17 mouse cellular contexts compared by ENCODE assay signal in the genomic region with DNA sequence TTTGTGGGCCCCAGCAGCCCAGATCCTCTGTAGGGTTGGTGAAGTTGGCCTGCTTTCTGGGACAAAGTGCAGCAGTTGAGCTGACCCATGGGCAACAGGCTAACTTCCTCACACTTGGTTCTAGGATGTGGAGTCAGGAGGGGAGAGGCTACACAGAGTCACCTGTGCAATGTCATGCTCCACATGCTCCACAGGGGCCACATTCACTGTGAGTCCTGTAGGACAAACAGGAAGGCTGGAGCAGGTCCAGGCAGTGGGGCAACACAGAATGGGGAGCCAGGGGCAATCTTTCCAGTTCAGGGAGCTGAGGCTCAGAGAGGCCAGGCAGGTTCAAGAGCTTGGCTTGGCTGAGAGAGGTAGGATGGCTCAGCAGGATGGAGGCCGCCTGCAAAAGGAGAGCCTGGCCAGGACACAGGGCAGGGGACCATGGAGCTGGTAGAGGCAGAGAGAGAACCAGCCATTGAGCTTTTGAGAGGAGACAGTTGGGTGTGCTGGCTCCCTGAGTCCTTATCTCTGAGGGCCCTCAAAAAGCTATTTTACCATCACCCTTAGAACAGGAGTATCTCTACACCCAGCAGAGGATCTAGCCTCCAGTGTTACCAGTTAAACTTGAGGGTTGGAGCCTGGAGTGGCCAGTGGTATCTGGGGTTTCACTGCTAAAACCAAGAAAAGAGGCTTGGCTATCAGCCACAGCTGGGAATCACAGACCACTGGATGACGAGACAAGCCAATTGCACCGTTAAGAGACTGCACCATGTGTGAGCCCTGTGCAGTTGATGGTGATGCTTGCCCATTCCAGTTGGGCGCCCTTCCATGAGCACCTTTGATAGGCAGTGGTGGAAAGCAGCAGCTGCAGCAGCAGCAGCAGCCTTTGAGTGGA. TPM values are rescaled to one million over a fixed set of nuclear protein-coding genes. Genes with fewer than 3 reads are reported as not detected.
DNase-seq lines count a peak whose midpoint lies in the region; ATAC-seq and TF ChIP-seq lines count a peak whose summit lies in the region.
"Had no signal": no experiment of that assay in that cellular context is flagged by ENCODE, and none has a peak within 500 bp of the region (broad histone marks: within the 10 kb centered on the region; RNA-seq: fewer than 3 reads in every experiment).

No protein-coding gene starts in this region.

- no peaks in the 10 kb centered on the region for H3K9me3 ChIP-seq in heart, embryonic 12.5 days (replicated peaks)
- H3K9me3 ChIP-seq in liver, embryonic 15.5 days (replicated peaks) = no peaks in the 10 kb centered on the region
- H3K9me3 ChIP-seq in embryonic facial prominence, embryonic 10.5 days = no peaks in the 10 kb centered on the region
- H3K9me3 ChIP-seq: forebrain, embryonic 10.5 days; heart, embryonic 13.5 days; megakaryocyte, embryonic 14.5 days had no signal

- DNase-seq in heart, postnatal 14 days = no peak
- DNase-seq in liver = no peak
- no peak for DNase-seq in embryonic facial prominence, embryonic 10.5 days (ENCODE audit: low spot score)
- no peak for DNase-seq in layer of hippocampus, adult 8-10 months (ENCODE audit: low spot score in 2 of 2)
- DNase-seq: adrenal gland, adult 8-10 months; cerebellum, adult 11 months; embryo, embryonic 11 days; spleen, adult 18-20 months had no signal

- ATAC-seq in heart, embryonic 12.5 days (ENCODE audit: insufficient number of reproducible peaks, low FRiP score) = no peak
- 0 out of 2 replicates have a peak, but pooled peaks have one; percentile 27 for ATAC-seq in liver, embryonic 15.5 days (ENCODE audit: insufficient read depth)
- ATAC-seq: hindbrain, embryonic 16.5 days had no signal

- H3K4me1 ChIP-seq in heart, embryonic 12.5 days (replicated peaks) = peaks cover 8% of the 10 kb centered on the region; the same call in 1 of the 2 replicates
- H3K4me1 ChIP-seq in liver, embryonic 15.5 days (replicated peaks) = peaks cover 11% of the 10 kb centered on the region
- H3K4me1 ChIP-seq in embryonic facial prominence, embryonic 10.5 days = peaks cover 20% of the 10 kb centered on the region

- intact Hi-C loops in heart, postnatal 14 days (cut with DNase I) = no loop called here

- H3K4me2 ChIP-seq in heart, embryonic 12.5 days = no peak overlapping the region
- H3K4me2 ChIP-seq in liver, embryonic 15.5 days = no peak overlapping the region
- H3K4me2 ChIP-seq in myocyte (ENCODE audit: low read depth) = no peak overlapping the region
- H3K4me2 ChIP-seq: heart, embryonic 13.5 days had no signal

- H3K9ac ChIP-seq in heart, embryonic 12.5 days = peak overlapping the region; percentile 20; the same call in 1 of the 2 replicates
- no peak overlapping the region for H3K9ac ChIP-seq in liver, embryonic 15.5 days
- H3K9ac ChIP-seq: heart, embryonic 13.5 days had no signal

- 65% methylated on average over 4 of the region's 4 CpGs for WGBS in heart, embryonic 12.5 days
- WGBS in liver, embryonic 15.5 days (ENCODE audit: insufficient replicate concordance) = 59% methylated on average over 4 of the region's 4 CpGs
- 80% methylated on average over 4 of the region's 4 CpGs for WGBS in embryonic facial prominence, embryonic 10.5 days

- no peaks in the 10 kb centered on the region for H3K79me2 ChIP-seq in myocyte (ENCODE audit: control insufficient read depth, insufficient read depth)

- H3K27ac ChIP-seq in heart, embryonic 12.5 days (ENCODE audit: poor library complexity, severe bottlenecking) = no peak overlapping the region
- H3K27ac ChIP-seq in liver, embryonic 15.5 days (replicated peaks) = no peak overlapping the region
- H3K27ac ChIP-seq in embryonic facial prominence, embryonic 10.5 days (replicated peaks) = 0 out of 2 replicates have a peak overlapping the region, but pooled peaks have one; percentile 14
- H3K27ac ChIP-seq: forebrain, embryonic 10.5 days; heart, embryonic 13.5 days; left cerebral cortex, adult 2 months had no signal

- no peak for TF ChIP-seq POLR2A in myocyte (IDR thresholded peaks at IDR 0.05; ENCODE audit: insufficient read length, low read depth)

- H3ac ChIP-seq in myocyte (ENCODE audit: control insufficient read depth, insufficient read length) = no peak overlapping the region

- peaks cover 35% of the 10 kb centered on the region for H3K36me3 ChIP-seq in heart, embryonic 12.5 days
- 0 out of 2 replicates have a peak, but pooled peaks cover 16% of the 10 kb centered on the region for H3K36me3 ChIP-seq in liver, embryonic 15.5 days (replicated peaks)
- peaks cover 62% of the 10 kb centered on the region for H3K36me3 ChIP-seq in embryonic facial prominence, embryonic 10.5 days (replicated peaks)
- no peaks in the 10 kb centered on the region for H3K36me3 ChIP-seq in myocyte (ENCODE audit: control insufficient read depth, insufficient read depth)

- H3K27me3 ChIP-seq in heart, embryonic 12.5 days (replicated peaks) = no peaks in the 10 kb centered on the region
- no peaks in the 10 kb centered on the region for H3K27me3 ChIP-seq in liver, embryonic 15.5 days
- H3K27me3 ChIP-seq in embryonic facial prominence, embryonic 10.5 days (replicated peaks; ENCODE audit: low read depth, poor library complexity, severe bottlenecking) = no peaks in the 10 kb centered on the region
- no peaks in the 10 kb centered on the region for H3K27me3 ChIP-seq in myocyte (ENCODE audit: control insufficient read depth, insufficient read depth, insufficient read length)
- H3K27me3 ChIP-seq: heart, embryonic 13.5 days had no signal

- H3K4me3 ChIP-seq in heart, embryonic 12.5 days = no peak overlapping the region
- H3K4me3 ChIP-seq in liver, embryonic 15.5 days (replicated peaks) = no peak overlapping the region
- no peak overlapping the region for H3K4me3 ChIP-seq in embryonic facial prominence, embryonic 10.5 days
- no peak overlapping the region for H3K4me3 ChIP-seq in myocyte
- H3K4me3 ChIP-seq: forebrain, embryonic 10.5 days; heart, embryonic 13.5 days; left cerebral cortex, adult 2 months; megakaryocyte, embryonic 14.5 days had no signal

TF ChIP-seq in myocyte, 11 proteins besides CTCF, POLR2A, EP300 and RAD21:
- TF ChIP-seq MYOG (IDR thresholded peaks at IDR 0.05; ENCODE audit: control insufficient read depth in 1 of 3, insufficient read depth in 1 of 3, insufficient read length in 2 of 3, low read depth in 2 of 3) = no peak
- TF ChIP-seq MYOD1 (IDR thresholded peaks at IDR 0.05; ENCODE audit: control insufficient read depth in 1 of 3, insufficient read length in 2 of 3, low read depth in 2 of 3) = peak in 2 of 3 experiments; percentile 45 to 52
- no peak for TF ChIP-seq E2F4 (IDR thresholded peaks at IDR 0.05; ENCODE audit: insufficient read depth)
- TF ChIP-seq SRF (IDR thresholded peaks at IDR 0.05; ENCODE audit: control insufficient read depth, insufficient read length, low read depth) = no peak
- no peak for TF ChIP-seq TCF3 (IDR thresholded peaks at IDR 0.05; ENCODE audit: insufficient read length, low read depth)
- no peak for TF ChIP-seq REST (IDR thresholded peaks at IDR 0.05; ENCODE audit: insufficient read depth, insufficient read length)

RNA-seq across cellular contexts. Expression of a gene that starts 11.5 kb away (rescaled TPM):
- polyA plus RNA-seq in heart, embryonic 12.5 days (2016; fragmentation: Nextera tagmentation; extraction: Ambion mirVana) = 81.2 and 89.9 TPM in 2 replicates
- 10 to 100 TPM; 37.2 to 58.8 TPM for total RNA-seq in heart, postnatal 14 days (2021)
- 21.6 and 24.5 TPM in 2 replicates for polyA plus RNA-seq in liver, embryonic 15.5 days (2015; fragmentation: Nextera tagmentation; extraction: Ambion mirVana)
- polyA plus RNA-seq in embryonic facial prominence, embryonic 10.5 days (2016; fragmentation: Nextera tagmentation; extraction: Ambion mirVana) = 191 and 194 TPM in 2 replicates
- 36.6 TPM for polyA plus RNA-seq in myocyte (2012; fragmentation: generic; extraction: Trizol)
- 10 to 100 TPM; 41.8 to 55.1 (median 48.8) TPM for total RNA-seq in layer of hippocampus, adult 8-10 months (2022)

RNA-seq across cellular contexts. Expression of a gene that starts 13.3 kb away (rescaled TPM):
- 20.1 and 21.4 TPM in 2 replicates for polyA plus RNA-seq in heart, embryonic 12.5 days (2016; fragmentation: Nextera tagmentation; extraction: Ambion mirVana)
- 10 to 100 TPM; 14.0 to 14.3 TPM for total RNA-seq in heart, postnatal 14 days (2021)
- 8.3 and 9.4 TPM in 2 replicates for polyA plus RNA-seq in liver, embryonic 15.5 days (2015; fragmentation: Nextera tagmentation; extraction: Ambion mirVana)
- polyA plus RNA-seq in embryonic facial prominence, embryonic 10.5 days (2016; fragmentation: Nextera tagmentation; extraction: Ambion mirVana) = 25.4 and 26.0 TPM in 2 replicates
- 15.4 TPM for polyA plus RNA-seq in myocyte (2012; fragmentation: generic; extraction: Trizol)
- 10 to 100 TPM; 25.4 to 28.8 (median 26.5) TPM for total RNA-seq in layer of hippocampus, adult 8-10 months (2022)

RNA-seq across cellular contexts. Expression of a gene that starts 31.9 kb away (rescaled TPM):
- polyA plus RNA-seq in heart, embryonic 12.5 days (2016; fragmentation: Nextera tagmentation; extraction: Ambion mirVana) = 0.10 TPM in 1 of 2 replicates, not detected in the other
- total RNA-seq in heart, postnatal 14 days (2021) = not detected
- not detected in 2 replicates for polyA plus RNA-seq in liver, embryonic 15.5 days (2015; fragmentation: Nextera tagmentation; extraction: Ambion mirVana)
- polyA plus RNA-seq in embryonic facial prominence, embryonic 10.5 days (2016; fragmentation: Nextera tagmentation; extraction: Ambion mirVana) = 17.5 and 19.7 TPM in 2 replicates
- polyA plus RNA-seq in myocyte (2012; fragmentation: generic; extraction: Trizol) = not detected
- not detected for total RNA-seq in layer of hippocampus, adult 8-10 months (2022)
- total RNA-seq: left cerebral cortex, adult 2 months had no signal
- polyA plus RNA-seq: urinary bladder, adult 2 months had no signal

Comparison
In these comparisons a context has a peak if more than half of its experiments do, and no peak if none do; other contexts are left out.
1. RNA of a gene that starts 31.9 kb away (polyA plus RNA-seq): 17.5 to 19.7 TPM in embryonic facial prominence, embryonic 10.5 days; 0.10 TPM in heart, embryonic 12.5 days, not detected in liver, embryonic 15.5 days and not detected in myocyte (single experiment); every median in the first group is over 10 times any median in the second.